Mouse (Mus musculus) megakaryocyte-erythroid progenitor cell, adult 5-6 weeks (primary cell): Measurements from ENCODE around the gene Cers5. TPM values are rescaled to one million over a fixed set of nuclear protein-coding genes. Genes with fewer than 3 reads are reported as not detected.
A peak's percentile ranks its signal among the peaks of the same experiment; 100 is the strongest.
"Not testable (repeated sequence)": the region's sequence is repeated elsewhere in the genome, so short reads cannot be mapped to it uniquely, and the experiment has no call there.

Source experiments
- ATAC-seq: replicated peaks from 2 replicates; pipeline ENCODE4 v1.8.0; 2016; ENCODE audit warnings: mild to moderate bottlenecking, inconsistent platforms; ENCODE audit not compliant: severe bottlenecking, poor library complexity, low FRiP score, low TSS enrichment
- total RNA-seq, 2 experiments: library from RNA; stranded (forward) in 1 of 2; stranded (reverse) in 1 of 2; fragments of 200-1000, 215-1000 nt in 1 of 2; fragments of >200 nt in 1 of 2; fragmentation: Nextera tagmentation in 1 of 2; gene quantifications; 2 replicates each; pipeline ENCODE4 v1.2.3; 2014 to 2017

Cers5 gene
- total RNA-seq (2014; fragmentation: Nextera tagmentation): 2.4 and 7.2 TPM in 2 replicates
- 2.2 and 8.3 TPM in 2 replicates for total RNA-seq (2017)

DNA sequence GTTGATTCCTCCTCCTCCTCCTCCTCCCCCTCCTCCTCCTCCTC is at the start of gene Cers5:
Gene Cers5 (minus strand): TSS at position 5 of the 44 bp plus-strand sequence.
- not testable (repeated sequence) for ATAC-seq

DNA sequence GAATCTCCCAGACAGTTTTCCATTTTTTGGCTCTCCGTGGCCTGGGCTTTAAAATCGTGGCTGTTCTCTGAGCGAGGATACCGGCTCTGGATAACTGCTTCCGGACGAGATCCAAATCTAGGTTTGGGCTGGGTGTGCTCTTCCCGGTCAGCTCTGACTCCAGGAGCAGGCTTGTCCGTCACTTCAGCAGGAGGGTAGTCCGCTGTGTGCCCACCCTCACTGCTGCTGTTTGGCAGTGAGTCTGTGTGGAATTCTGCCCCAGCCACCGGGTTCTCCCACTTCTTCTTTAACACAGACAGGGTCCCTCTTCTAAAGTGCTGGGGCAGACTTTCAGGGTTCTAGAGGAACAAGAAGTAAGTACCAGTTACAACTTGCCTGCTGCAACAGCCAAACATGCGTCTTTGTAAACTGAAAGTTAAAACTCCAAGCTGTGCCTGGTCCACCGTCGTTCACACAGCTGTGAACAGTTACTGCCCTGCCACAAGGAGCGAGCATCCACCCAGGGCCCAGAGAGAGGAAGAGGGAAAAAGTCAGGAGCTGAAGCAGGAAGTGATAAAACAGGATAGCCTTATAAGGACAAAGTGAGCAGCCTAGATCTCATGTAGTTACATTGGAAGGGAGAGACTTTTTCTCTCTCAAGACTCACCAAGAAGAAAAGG is 47.1 kb upstream of the Cers5 start:
- ATAC-seq: no peak

DNA sequence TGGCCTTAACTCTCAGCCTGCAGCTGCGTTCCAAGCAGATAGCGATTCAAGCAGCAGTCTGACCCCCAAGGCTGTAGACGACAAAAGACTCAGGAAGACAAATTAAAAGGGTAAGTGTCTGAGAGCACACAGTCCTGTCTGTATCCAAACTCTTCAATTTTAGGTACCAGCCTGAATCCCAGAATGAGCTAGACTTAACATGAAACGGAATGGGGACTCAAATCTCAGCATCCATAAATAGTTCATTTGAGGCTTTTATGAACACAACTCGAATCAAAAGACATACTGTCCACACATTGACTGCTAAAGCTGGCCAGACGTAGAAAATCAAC is 46.4 kb upstream of the Cers5 start:
- no peak for ATAC-seq

DNA sequence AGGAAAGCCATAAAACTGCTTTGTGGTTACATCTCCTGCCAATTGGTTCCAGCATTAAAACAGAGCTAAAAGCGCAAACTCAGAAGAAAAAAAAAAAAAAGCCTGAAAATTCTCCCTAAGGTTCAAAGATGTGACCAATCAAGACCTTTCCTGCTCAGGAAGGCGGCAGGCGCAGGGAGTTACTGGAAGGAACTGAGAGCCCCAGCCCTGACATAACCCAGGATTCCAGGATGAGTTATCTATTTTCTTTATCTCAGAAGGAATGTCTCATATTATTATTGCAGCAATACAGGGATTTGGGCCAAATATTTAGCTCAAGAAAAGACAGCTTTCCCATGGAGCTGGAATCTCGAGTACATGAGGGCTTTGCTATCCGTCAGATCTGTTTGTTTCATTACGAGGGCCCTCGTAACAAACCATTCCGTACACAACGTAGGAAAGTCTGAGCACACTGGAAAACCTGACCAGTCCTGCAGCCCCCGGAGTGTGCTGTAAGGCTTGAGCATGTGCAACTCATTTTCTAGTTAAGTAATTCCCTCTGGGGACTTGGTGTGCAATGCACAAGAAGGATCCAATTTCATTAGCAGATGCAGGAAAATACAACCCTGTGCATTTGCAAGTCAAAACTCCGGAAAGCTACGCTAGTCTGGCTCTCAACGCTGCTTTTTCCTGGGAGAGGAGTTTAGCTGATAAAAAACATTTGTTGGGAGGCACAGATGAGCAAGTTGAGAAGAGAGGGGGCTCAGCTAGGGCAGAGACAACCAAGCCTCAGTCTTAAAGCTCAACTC is 45.8 kb upstream of the Cers5 start:
- no peak for ATAC-seq

DNA sequence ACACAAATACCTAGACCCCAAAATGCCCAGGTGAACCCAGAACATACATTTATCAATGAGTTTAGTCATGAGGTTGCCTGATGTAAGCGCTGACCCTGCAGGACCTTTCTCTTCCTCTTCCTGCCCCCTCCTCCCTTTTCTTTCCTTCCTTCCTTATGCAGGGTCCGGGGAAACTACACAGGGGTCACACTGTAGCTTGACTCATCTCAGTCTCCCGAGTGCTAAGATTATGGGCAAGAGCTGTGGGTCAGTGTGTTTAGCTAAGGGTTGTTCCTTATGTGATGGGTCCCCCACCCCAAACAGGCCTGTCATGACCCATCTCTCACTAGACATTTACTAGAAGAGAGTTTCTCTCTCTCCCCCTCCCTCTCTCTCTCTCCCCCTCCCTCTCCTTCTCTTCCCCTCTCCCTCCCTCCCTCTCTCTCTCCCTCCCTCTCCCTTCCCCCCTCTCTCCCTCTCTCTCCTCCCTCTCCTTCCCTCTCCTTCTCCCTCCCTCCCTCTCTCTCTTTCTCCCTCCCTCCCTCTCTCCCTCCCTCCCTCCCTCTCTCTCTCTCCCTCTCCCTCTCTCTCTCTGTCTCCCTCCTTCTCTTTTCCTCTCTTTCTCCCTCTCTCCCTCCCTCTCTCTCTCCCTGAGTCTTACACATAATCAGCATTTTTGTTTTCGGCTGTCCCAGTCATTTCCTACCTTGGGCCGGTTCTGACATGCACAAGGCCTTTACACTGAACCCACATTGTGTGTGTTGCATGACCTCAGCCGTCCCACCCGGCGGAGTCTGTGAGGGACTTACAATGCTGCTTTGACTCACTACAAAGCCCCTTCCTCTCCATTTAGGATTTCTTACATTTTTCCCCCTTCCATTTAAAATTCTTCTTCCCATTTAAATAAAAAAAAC is 44.9 kb upstream of the Cers5 start:
- ATAC-seq: no peak

DNA sequence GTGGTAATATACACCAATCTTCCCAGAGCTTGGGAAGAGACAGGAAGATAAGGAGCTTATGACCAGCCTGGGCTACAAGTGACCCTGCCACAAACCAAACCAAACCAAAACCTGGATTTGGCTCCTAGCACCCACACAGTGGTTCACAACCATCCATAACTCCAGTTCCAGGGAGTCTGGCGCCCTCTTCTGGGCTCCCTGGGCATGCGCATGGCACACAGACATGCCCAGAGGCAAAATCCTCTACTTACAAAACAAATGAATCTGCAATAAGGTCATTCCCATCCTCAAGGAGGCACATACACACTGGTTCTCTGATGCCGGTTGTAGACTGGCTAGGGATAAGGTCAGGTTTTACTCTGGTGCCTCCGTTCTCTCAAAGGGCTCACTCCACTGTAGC is 43.3 kb upstream of the Cers5 start:
- ATAC-seq: no peak

DNA sequence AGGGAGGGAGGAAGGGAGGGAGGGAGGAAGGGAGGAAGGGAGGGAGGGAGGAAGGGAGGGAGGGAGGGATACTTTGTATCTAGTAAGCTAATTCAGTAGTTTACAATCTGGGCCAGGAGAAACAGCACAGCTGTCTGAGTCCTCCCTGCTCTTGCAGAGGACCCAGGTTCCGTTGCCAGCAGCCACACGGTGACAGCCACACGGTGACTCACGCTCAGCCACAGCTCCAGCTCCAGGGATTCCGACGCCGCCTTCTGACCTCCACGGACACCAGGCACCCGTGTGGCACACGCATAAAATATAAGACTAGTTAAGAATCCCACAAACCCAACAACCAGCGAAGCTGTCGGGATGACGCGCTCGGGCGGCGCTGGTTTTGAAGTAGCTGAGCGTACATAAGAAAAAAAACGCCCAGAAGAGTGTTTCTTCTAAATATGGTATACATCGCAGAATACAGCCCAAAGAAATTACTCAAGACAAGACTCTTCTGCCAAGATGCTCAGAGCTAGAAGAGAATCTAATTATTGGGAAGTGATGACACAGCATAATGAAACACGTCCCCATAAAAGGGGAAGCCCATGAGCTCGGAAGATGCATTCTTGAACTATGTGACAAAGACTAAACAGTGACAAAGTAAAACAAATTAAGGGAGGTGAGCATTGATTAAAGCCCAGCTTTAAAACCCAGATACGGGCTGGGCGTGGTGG is 42.0 kb upstream of the Cers5 start:
- ATAC-seq: no peak

DNA sequence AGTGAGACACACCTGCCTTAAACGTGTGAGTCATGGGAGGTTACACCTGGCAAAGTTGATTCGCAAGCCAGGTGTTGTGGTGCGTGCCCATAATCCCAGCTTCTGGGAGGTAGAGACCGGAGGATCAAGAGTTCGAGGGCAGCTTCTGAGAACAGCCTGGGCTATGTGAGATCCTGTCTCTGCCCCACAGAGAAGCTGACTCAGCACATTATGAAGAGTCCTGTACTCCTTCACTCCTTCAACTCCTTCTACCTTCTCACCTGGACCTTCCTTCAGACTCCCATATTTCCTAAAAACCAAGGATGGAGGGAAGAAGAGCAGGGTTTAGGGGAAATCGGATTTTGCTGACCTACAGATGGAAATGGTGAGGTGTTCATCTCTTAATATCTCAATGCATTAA is 41.0 kb upstream of the Cers5 start:
- ATAC-seq: no peak

DNA sequence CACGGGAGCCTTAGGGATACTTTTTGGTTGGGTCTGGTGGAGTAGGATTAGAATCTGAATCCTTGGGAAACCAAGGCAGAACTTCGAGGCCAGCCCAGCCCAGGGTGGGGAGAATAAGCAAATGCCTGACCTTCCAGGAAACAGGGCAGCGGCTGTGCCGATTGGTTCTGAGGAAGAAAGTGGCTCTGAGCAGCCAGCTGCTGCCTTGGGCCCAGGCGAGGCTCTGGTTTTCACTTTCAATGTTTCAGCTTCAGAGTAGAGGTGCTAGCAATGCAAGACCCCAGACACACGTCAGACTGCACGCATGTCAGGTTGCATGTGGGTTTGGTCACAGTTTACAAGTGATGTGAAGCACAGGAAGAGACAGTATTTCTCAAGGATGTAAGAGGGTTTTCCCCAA is 39.4 kb upstream of the Cers5 start:
- ATAC-seq: no peak

DNA sequence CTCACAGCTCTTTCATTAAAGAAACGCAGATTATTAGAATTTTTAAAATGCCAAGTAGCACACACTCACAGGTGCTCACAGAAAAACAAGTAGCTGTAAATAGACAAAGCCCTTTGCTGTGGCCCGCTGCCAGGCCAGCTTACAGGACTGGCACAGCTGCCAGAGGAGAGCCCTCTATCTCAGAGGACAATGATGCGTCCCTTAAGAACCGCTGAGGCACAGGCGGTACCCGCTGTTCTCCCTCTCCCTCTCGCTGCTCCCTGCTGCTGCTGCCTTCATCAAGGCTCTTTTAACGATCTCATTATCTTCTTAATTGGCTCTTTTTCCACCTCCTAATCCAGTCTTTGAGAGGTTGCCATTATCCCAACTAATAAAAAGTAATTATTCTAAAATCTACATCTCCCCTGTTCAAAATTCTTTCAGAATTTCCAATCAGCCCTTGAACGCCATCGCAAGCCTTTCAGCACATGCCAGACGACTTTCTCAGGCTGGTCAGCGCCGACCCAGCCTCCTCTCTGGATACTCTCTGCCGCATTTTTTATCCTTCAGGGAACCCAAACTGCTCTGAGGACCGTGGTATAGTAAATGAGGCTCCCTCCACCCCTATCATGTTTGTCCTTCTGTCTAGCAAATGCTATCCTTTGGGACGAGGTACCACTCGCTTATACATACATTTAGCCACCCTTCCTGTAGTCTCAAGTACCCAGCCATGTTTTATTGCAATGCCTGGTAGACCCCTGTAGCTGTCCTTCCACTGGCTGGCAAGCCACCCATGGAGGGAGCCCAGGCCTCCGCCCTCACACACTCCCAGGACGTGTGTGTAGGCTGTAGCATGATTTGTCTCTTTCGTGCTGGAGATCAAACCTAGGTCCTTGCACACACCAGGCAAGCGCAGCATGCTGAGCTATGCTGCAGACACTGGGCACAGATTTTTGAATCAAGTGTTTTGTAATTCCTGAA is 35.4 kb upstream of the Cers5 start:
- no peak for ATAC-seq

DNA sequence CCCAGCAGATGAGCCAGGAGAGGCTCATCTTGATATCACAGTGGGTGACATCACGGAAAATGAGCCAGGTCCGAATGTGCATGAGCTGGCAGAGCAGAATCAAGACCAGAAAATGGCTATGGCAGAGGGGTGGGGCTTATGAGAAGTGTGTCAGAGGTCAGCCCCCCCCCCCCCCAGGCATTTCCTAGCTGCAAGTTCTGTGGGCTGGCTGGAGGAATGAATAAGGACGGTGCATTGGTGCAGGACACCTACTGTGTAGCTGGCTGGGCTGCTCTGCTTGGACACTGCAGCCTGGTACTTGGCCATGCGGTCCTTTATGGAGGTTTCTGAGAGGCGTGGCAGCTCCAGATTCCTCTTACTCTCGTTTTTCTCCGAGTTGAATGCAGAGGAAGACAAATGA is 33.5 kb upstream of the Cers5 start:
- no peak for ATAC-seq

DNA sequence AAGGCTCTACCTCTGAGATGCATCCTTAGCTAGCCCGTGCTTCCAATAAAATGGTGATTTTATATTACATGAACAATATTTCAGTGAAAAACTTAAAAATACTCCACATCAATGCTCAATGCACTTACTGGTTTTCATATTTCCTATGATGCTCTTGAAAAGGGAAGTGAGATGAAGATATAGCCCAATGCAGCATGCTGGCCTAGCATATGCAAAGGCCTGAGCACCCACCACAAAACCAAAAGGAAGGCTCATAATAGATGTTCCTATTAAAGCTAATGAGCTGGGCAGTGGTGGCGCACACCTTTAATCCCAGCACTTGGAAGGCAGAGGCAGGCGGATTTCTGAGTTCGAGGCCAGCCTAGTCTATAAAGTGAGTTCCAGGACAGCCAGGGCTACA is 33.0 kb upstream of the Cers5 start:
- no peak for ATAC-seq

DNA sequence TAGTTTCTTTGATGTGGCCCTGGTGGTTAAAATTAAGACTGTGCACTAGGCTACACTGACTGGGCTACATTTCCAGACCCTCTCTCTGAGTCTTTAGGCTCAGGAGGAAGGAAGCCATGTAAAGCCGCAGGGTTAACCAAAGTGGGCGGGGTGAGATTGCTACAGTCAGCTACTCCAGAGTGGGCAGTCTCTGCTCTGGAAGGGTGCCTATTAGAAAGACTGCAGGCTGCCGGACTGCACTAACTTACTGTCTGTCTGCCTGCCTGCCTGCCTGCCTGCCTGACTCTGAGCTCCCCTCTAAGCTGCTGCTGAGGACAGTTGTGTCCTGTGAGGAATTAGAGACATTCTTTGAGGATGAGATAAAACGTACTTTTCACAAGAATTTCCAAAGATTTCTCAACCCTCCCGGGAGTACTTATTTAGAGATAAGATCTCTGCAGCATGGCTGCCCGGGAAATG is 30.5 kb upstream of the Cers5 start:
- ATAC-seq: peak; percentile 78

DNA sequence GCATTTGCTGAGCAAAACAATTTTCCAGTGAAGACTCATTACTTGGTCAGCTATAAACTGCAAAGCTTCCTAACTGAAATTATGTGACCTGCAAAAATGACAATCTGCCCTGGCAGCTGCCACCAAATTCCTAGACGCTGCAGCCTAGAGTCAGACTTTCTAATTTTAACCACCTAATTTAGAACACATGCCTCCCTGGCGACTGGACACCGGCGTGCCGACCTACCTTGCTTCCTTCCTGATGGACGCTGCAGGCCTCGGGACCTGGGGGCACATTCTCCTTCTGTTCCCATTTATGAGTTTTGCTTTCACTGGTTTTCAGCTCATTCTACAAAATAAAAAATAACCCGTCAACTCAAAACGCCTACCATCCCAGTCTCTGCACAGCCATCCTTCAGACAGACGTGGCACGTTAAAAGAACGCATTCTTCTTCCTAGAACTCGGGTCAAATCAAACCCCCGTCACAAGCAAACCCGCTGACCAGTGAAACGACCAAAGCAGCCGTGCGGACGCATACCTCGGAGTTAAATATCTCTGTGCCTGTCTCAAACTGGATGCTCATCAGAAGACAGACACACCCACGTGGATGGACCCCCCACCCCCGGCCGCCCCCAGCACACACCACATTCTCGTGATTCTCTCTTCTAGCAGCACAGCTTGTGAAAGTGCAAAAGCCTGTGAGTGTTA is 29.3 kb upstream of the Cers5 start:
- ATAC-seq: no peak

DNA sequence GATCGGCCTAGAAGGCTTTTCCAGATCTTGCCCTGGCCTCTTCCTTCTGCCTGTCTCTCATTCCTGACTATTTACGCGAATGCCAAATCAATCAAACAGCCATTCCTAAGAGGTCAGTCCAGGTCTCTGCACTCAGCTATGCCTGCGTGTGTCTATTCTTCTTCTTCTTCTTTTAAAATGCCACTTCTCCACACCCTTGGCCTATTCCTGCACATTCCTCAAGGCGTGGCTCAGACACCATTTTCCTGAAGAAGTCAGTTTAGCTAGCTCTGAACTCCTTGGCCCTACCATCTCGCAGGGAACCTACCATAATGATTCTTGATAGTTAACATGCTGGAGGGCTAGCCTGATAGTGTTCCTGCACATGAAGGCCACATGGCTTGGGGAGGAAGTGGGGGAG is 27.0 kb upstream of the Cers5 start:
- ATAC-seq: no peak

DNA sequence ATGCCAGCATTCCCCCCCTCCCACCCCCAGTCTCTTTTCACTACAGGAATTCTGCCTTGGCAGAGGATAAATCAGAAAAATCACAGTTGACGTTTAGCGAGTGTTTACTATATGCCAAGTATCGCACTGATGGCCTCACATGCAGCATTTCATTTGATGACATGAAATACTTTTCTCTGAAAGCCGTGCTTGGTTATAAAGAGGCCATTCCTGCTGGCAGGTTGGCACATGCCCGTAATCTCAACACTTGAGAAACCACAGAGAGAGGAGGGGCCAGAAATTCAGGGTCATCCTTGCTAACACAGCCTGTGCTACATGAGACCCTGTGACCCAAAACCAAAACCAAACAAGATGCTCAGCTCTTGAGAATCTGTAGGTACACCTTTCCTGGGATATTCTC is 25.2 kb upstream of the Cers5 start:
- ATAC-seq: no peak

DNA sequence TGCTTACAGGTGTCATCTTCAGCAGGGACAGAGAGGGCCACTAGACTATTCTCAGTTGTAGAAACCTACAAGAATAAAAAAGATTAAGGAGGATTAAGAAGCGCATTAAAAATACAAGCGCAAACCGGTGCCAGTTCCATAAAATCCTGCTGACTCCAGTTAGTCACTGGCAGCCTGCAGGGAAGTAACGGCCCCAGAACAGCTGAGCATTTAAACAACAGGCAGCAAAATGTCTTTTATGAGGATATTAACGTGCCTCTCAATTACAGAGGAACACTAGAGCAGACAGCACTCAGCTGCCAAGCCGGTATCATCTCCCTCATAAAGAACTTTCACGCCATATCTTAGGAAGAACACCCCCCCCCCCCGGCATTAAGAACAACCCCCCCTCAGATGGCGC is 24.1 kb upstream of the Cers5 start:
- ATAC-seq: no peak

DNA sequence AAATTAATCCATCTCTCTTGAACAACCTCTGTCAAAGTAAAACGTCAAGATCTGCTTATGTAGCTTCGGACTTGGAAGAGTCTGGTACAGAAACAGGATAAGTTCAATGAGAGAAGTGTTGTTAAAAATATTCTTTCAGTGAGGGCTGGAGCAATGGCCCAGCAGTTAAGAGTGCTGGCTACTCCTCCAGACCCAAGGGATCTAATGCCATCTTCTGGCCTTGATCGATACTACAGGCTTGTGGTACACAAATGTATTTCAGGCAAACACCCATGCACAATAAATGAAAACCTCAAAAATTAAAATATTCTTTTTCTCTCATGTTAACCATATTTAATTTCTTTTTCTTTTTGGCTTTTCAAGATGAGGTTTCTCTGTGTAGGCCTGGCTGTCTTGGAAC is 23.4 kb upstream of the Cers5 start:
- 0 out of 2 replicates have a peak, but pooled peaks have one; percentile 44 for ATAC-seq
